Mouse (Mus musculus): ENCODE measurements around the gene Atrip.
A peak's percentile ranks its signal among the peaks of the same experiment; 100 is the strongest.

Gene Atrip

GRCm38 (mm10) chr9:109058006-109058765, 15.7 kb downstream of the Atrip start:
- DNase-seq (ENCODE audit: low spot score), result no peak

DNA sequence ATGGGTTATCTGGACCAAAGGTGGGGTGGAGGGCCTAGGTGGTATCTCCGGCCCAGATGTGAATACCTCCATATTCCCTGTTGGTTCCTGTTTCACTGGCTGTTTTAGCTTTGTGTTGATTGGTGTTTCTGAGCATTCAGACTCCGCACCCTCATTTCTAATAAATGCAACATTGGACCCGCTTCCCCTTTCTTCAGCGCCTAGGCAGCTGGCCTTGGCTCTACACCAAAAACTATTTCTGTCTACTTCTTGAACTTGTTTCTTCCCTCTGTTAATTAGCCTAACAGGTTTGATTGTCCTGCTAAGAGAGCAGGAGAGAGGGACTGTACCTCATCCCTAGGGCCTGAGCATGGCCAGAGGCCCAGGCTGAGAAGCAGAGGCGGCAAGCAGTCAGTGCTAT, 16.4 kb downstream of the Atrip start:
- DNase-seq (ENCODE audit: low spot score), result no peak

DNA sequence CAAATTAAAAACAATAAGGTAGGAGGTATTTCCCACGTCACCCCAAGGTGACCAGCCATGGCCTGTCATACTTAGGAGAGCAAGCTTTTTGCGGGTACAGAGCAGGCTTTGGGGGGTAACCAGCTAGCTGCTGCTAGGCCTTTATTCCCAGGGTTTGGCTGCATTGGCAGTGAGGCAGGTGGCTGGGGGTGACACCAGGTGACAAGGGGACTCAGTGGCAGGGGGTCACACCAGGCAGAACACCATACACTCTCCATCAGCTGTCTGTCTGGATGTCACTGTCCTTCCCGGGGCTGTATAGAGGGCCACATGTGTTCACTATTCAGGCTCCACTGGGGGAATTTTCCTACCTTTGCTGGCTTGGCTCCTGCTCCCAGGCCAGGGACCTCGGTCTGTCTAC, 17.0 kb downstream of the Atrip start:
- DNase-seq (ENCODE audit: low spot score), result no peak

GRCm38 (mm10) chr9:109056081-109056690, 17.7 kb downstream of the Atrip start:
- no peak for DNase-seq (ENCODE audit: low spot score)

GRCm38 (mm10) chr9:109055271-109056030, 18.5 kb downstream of the Atrip start:
- no peak for DNase-seq (ENCODE audit: low spot score)

DNA sequence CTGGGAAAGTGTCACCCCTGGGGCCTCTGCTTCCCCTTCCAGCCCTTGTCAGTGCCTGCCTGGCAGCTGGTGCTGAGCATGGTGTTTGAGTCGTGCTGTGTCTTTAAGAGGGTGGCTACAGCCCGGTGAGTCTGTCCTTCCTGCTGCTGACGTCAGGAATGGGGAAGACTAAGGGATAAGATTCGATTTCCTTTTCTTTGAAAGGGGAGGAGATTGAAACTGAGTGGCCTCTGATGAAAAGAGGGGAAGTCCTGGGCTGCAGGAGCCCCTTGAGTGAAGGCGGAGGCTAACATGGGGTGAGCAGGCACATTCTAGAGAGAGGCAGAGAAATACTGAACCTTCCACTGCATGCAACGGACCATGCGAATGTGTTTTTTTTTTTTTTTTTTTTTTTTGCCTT, 19.2 kb downstream of the Atrip start:
- DNase-seq (ENCODE audit: low spot score), result peak; percentile 47

DNA sequence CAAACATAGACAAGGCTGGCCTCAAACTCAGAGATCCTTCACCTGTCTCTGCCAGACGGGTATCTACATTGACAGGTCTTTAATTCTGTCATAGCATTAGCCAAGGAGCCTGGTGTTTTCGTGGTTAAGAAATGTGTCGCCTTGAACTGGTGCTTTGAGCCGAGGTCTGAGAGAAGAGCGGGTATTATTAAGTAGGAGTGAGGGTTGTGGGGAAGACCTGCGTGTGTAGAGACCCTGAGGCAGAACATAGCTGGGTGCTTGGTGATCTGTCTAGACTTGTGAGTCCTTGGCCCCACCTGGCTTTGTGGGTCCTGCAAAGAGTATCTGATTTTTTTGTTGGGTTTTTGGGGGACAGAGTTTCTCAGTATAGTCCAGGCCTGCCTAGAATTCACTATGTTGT, 20.1 kb downstream of the Atrip start:
- no peak for DNase-seq (ENCODE audit: low spot score)

DNA sequence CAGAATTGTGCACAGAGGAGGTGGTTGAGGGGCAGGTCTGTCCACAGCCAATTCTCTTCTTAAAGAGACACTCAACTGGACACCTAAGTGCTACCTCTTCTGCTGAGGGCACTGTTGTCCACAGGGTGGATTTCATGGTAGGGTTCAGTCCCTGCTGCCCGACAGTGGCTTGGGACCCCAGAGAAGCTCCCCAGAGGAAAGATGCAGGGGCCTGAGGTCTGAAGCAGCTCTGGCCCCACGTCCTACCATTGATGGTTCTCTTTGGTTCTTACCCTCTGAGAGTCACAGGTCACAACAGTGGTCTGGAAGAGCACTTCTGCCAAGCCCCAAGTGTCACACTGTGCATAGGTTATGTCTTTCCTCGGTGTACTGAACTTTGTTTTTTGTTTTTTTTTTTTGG, 20.6 kb downstream of the Atrip start:
- no peak for DNase-seq (ENCODE audit: low spot score)

GRCm38 (mm10) chr9:109052490-109053260, 21.2 kb downstream of the Atrip start:
- DNase-seq (ENCODE audit: low spot score), result no peak

- peak; percentile 59 for DNase-seq (ENCODE audit: low spot score)
Observed at GRCm38 (mm10) chr9:109051651-109052489, 22.1 kb downstream of the Atrip start.

DNA sequence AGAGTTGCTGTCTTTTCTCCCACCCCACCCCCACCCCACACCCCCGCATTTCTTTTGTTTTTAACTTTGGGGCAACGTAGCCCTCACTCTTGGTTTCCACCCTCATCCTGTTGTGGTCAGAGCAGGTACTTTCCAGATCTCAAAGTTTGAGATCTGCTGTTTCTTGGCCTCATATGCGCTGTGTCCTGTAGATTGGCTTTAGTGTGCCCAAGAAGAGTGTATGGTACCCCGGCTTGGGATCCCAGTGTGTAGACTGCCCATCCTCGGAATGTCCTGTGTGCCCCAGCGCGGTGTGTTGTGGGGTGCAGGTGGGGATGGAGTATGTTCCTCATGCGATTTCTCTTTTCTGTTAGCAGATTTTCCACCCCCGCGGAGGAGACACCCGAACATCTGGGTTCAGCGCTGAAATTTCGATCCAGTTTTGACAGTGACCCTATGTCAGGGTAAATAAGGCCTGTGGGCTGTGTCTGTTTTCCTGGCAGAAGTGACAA, 22.9 kb downstream of the Atrip start:
- DNase-seq (ENCODE audit: low spot score), result no peak

DNA sequence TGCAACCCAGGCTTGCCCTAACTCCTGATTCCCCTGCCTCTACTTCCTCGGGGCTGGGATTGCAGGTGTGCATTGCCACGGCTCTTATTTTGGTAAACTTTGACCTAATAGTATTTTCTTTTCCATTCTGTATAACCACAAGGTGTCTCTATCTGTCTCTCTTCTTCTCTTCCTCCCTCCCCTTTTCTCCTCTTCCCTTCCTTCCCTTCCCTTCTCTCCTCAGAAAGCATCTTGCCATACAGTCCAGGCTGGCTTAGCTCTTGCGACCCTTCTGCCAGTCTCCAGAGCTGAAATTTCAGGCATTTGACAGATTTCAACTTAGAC, 23.3 kb downstream of the Atrip start:
- no peak for DNase-seq (ENCODE audit: low spot score)

DNA sequence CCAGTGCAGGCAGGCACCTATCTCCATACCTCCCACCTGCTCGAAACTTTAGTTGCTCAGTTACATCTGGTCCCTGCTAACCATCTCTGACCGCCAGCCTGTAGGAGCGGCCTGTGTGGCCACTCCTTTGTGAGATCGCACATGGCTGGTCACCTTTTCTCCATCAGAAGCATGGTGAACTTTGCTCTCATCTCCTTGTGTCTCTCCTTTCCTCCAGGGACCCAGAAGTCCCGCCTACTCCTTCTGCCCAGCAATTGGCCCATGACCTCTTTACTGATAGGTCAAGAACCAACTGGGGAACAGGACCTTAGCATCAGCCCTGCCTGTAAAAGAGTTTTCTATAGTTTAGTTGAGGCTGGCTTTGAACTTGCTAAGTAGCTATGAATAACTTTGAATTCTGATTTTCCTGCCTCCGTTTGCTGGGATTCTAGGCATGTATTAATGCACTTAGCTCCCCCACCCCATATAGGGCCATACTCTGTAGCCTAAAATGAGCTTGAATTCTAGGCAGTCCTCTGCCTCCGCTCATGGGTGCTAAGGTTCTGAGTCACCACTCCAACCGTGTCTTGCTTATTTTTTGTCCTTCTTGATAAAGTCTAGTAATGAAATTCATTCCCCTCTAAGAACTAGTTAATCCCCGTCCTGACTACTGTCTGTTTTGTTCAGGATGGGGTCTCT, 23.8 kb downstream of the Atrip start:
- no peak for DNase-seq (ENCODE audit: low spot score)

- no peak for DNase-seq (ENCODE audit: low spot score)
Observed at GRCm38 (mm10) chr9:109049316-109049715, 24.6 kb downstream of the Atrip start.

- DNase-seq (ENCODE audit: low spot score), result peak; percentile 62
Observed at GRCm38 (mm10) chr9:109046306-109046705, 27.6 kb downstream of the Atrip start.

DNA sequence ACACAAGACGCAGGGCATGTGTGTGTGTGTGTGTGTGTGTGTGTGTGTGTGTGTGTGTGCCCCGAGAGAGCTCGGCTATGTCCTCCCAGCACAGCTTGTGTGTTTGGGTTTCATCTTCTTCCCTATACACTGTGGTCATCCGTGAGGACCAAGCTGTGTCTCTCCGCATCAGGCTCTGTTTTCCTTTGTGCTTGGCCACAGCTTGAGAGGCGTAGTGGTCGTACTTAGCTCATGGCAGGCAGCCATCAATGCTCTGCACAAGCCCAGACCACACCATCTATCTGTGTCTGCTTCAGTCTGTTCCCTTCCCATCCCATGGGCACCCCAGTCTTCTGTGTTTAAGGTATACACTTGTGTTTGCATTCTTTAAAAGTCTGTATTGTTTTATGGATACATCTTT, 32.6 kb downstream of the Atrip start:
- no peak for DNase-seq (ENCODE audit: low spot score)

DNA sequence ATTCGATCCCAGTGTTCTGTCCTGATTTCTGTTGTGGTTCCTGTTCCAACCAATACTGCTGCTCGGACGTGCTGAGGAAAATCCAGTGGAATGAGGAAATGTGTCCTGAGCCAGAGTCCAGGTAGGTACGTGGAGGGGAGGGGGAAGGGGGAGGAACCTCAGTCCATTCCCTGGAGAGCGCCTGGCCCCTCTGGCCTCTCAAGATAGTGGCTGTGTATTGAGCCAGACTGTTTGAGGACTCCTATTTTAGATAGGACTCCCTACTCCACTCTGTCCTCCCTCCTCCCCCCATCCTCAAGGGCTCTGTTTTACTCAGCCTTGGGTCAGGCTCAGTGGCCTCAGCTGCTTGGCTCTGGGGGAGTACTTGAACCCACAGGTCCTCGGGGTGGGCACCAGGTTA, 33.0 kb downstream of the Atrip start:
- no peak for DNase-seq (ENCODE audit: low spot score)

DNA sequence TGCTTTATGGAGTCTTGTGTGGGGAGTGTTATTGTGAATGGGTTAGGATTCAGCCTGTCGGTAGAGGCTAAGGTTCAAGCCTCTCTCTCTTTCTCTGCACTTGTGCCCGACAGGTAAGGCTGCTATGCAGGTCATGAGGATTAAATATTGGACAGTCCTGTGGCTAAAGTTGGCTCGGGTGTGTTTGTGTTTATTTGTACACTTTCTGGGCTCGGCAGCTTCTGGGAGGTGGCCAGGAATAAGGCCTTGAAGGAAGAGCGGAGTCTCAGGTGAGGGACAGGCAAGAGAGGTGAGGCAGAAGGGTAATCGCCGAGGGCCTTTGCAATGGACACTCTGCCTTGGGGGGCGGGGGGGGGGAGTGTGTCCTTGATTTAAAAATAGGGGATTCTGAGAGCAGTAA, 33.7 kb downstream of the Atrip start:
- no peak for DNase-seq (ENCODE audit: low spot score)

DNA sequence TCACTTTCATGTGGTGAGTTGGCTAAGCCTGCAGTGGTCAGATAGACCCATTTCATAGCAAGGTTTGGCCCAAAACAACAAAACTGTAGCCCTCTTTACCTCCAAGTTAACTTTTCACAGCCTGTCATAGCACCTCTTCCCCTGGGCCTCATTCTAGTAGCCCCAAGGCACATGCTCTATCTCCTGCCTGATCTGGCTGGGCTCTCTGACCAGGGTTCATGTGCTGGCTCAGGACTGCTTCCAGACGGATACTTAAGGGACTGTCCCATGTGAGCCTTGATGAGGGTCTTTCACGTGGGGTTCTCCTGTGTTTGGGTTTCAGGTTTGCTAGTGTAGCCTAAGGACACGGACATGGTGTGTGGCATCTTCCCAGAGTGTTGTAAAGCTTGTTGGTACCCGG, 34.2 kb downstream of the Atrip start:
- no peak for DNase-seq (ENCODE audit: low spot score)

DNA sequence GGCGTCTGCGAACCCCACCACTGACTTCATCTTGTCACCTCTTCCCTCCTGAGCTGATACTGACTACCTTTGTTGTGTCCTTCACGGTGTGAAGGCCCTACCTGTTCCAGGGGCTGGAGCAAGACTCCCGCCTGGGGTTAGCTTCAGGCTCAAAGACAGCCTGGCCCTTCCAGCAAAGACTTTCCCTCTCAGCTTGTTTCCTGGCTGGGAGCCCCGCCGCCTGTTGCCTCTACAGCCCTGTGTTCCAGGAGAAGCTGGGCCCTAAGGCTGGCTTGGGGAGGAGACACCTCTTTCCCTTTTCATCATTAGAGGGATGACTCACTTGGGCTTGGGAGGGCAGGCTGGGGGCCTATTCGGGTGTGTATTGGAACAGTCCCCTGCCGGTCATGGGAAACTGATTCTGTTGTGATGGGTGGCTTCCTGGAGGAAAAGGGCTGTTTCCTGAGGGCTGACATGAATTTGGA, 35.0 kb downstream of the Atrip start:
- no peak for DNase-seq (ENCODE audit: low spot score)
